Mouse (Mus musculus): ENCODE results near the gene Sh3rf1.
"Not testable (repeated sequence)": the region's sequence is repeated elsewhere in the genome, so short reads cannot be mapped to it uniquely, and the experiment has no call there.

Gene Sh3rf1

GRCm38 (mm10) chr8:61362301-61362913 lies 138.7 kb downstream of the Sh3rf1 start:
- DNase-seq (ENCODE audit: extremely low spot score, low spot score) = no peak

GRCm38 (mm10) chr8:61373303-61373702 lies 149.6 kb downstream of the Sh3rf1 start:
- DNase-seq (ENCODE audit: extremely low spot score, low spot score) = no peak

- DNase-seq (ENCODE audit: extremely low spot score, low spot score) = no peak
Observed at GRCm38 (mm10) chr8:61374059-61374755, 150.5 kb downstream of the Sh3rf1 start.

- DNase-seq (ENCODE audit: extremely low spot score, low spot score) = no peak
Observed at GRCm38 (mm10) chr8:61375205-61375604, 151.5 kb downstream of the Sh3rf1 start.

GRCm38 (mm10) chr8:61378847-61379698 lies 155.4 kb downstream of the Sh3rf1 start:
- no peak for DNase-seq (ENCODE audit: extremely low spot score, low spot score)

GRCm38 (mm10) chr8:61384536-61384935 lies 160.9 kb downstream of the Sh3rf1 start:
- DNase-seq (ENCODE audit: extremely low spot score, low spot score) = no peak

- DNase-seq (ENCODE audit: extremely low spot score, low spot score) = no peak
Observed at GRCm38 (mm10) chr8:61385502-61386191, 162.0 kb downstream of the Sh3rf1 start.

GRCm38 (mm10) chr8:61386645-61387044 lies 163.0 kb downstream of the Sh3rf1 start:
- peak; percentile 62 for DNase-seq (ENCODE audit: extremely low spot score, low spot score)

GRCm38 (mm10) chr8:61387501-61387963 lies 163.9 kb downstream of the Sh3rf1 start:
- peak; percentile 35 for DNase-seq (ENCODE audit: extremely low spot score, low spot score)

- no peak for DNase-seq (ENCODE audit: extremely low spot score, low spot score)
Observed at GRCm38 (mm10) chr8:61388341-61388740, 164.7 kb downstream of the Sh3rf1 start.

- peak; percentile 51 for DNase-seq (ENCODE audit: extremely low spot score, low spot score)
Observed at GRCm38 (mm10) chr8:61390307-61391057, 166.8 kb downstream of the Sh3rf1 start.

GRCm38 (mm10) chr8:61391058-61391434 lies 167.4 kb downstream of the Sh3rf1 start:
- peak; percentile 31 for DNase-seq (ENCODE audit: extremely low spot score, low spot score)

GRCm38 (mm10) chr8:61397139-61397538 lies 173.5 kb downstream of the Sh3rf1 start:
- DNase-seq (ENCODE audit: extremely low spot score, low spot score) = no peak

- DNase-seq (ENCODE audit: extremely low spot score, low spot score) = no peak
Observed at GRCm38 (mm10) chr8:61397755-61398154, 174.1 kb downstream of the Sh3rf1 start.

- no peak for DNase-seq (ENCODE audit: extremely low spot score, low spot score)
Observed at GRCm38 (mm10) chr8:61402861-61403260, 179.2 kb downstream of the Sh3rf1 start.

- peak; percentile 22 for DNase-seq (ENCODE audit: extremely low spot score, low spot score)
Observed at GRCm38 (mm10) chr8:61403266-61404177, 179.8 kb downstream of the Sh3rf1 start.

GRCm38 (mm10) chr8:61404178-61404560 lies 180.5 kb downstream of the Sh3rf1 start:
- no peak for DNase-seq (ENCODE audit: extremely low spot score, low spot score)

- no peak for DNase-seq (ENCODE audit: extremely low spot score, low spot score)
Observed at GRCm38 (mm10) chr8:61409081-61409480, 185.4 kb downstream of the Sh3rf1 start.

- not testable (repeated sequence) for DNase-seq (ENCODE audit: extremely low spot score, low spot score)
Observed at GRCm38 (mm10) chr8:61409712-61410111, 186.0 kb downstream of the Sh3rf1 start.

- no peak for DNase-seq (ENCODE audit: extremely low spot score, low spot score)
Observed at GRCm38 (mm10) chr8:61419521-61419920, 195.8 kb downstream of the Sh3rf1 start.
